Mouse (Mus musculus): ENCODE results near the gene Abca16. TPM values are rescaled to one million over a fixed set of nuclear protein-coding genes. Genes with fewer than 3 reads are reported as not detected.

The Abca16 gene
- polyA plus RNA-seq (2014; fragmentation: Illumina TruSeq; extraction: RNeasy Lipid Tissue Mini Kit (QIAGEN cat#74804); ENCODE audit: low read depth, low replicate concordance) = not detected

DNA sequence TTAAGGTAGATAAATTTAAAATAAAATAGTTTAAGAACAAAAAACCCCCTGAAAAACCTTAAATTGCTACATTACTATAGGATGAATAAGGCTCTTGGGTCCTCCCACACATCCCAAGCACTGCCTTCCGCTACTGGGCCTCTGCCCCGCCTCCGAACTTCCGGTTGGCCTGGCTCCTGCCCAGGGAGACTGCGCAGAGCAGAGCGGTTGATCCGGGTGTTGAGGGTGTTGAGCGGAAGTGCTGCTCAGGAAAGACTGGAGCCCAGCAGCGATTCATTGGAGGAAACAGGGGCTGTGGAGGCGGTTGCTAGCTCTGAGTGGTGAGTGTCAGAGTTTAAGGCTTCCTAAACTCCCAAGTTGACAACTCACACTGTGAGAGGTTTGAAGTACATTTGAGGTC lies at the start of gene Abca16:
TSS of gene Abca16 (plus strand) at position 201 of the 400 bp plus-strand sequence.

Other genes starting within 250 kb of the Abca16 start
- not detected for gene Anks4b, start 235.8 kb upstream of the Abca16 start, polyA plus RNA-seq (2014; fragmentation: Illumina TruSeq; extraction: RNeasy Lipid Tissue Mini Kit (QIAGEN cat#74804); ENCODE audit: low read depth, low replicate concordance)
- gene Crym, start 207.5 kb upstream of the Abca16 start, polyA plus RNA-seq (2014; fragmentation: Illumina TruSeq; extraction: RNeasy Lipid Tissue Mini Kit (QIAGEN cat#74804); ENCODE audit: low read depth, low replicate concordance) = not detected
- not detected for gene Abca14, start 205.7 kb upstream of the Abca16 start, polyA plus RNA-seq (2014; fragmentation: Illumina TruSeq; extraction: RNeasy Lipid Tissue Mini Kit (QIAGEN cat#74804); ENCODE audit: low read depth, low replicate concordance)
- gene Abca15, start 81.0 kb upstream of the Abca16 start, polyA plus RNA-seq (2014; fragmentation: Illumina TruSeq; extraction: RNeasy Lipid Tissue Mini Kit (QIAGEN cat#74804); ENCODE audit: low read depth, low replicate concordance) = not detected
- 625 TPM for gene Uqcrc2, start 225.5 kb downstream of the Abca16 start, polyA plus RNA-seq (2014; fragmentation: Illumina TruSeq; extraction: RNeasy Lipid Tissue Mini Kit (QIAGEN cat#74804); ENCODE audit: low read depth, low replicate concordance)